Mouse (Mus musculus) spleen, postnatal 4 days (tissue): Measurements from ENCODE around the gene Rfc1.
"Not testable (repeated sequence)": the region's sequence is repeated elsewhere in the genome, so short reads cannot be mapped to it uniquely, and the experiment has no call there.

Experiments used
- DNase-seq, 2 experiments: peaks; one replicate each; pipeline ENCODE4 v3.0.0; 2022; ENCODE audit warnings: low spot score in 2 of 2

Gene Rfc1

GRCm38 (mm10) chr5:65299623-65300022 lies 35.8 kb downstream of the Rfc1 start:
- not testable (repeated sequence) for DNase-seq

GRCm38 (mm10) chr5:65298167-65298950 lies 37.1 kb downstream of the Rfc1 start:
- DNase-seq, result no peak

GRCm38 (mm10) chr5:65294270-65294669 lies 41.2 kb downstream of the Rfc1 start:
- DNase-seq, result no peak

GRCm38 (mm10) chr5:65293627-65294026 lies 41.8 kb downstream of the Rfc1 start:
- no peak for DNase-seq

GRCm38 (mm10) chr5:65289009-65289408 lies 46.5 kb downstream of the Rfc1 start:
- not testable (repeated sequence) for DNase-seq

- DNase-seq, result no peak
Measured at GRCm38 (mm10) chr5:65287751-65288701, 47.4 kb downstream of the Rfc1 start.

- DNase-seq, result peak; percentile 45 to 73
Measured at GRCm38 (mm10) chr5:65284171-65284570, 51.3 kb downstream of the Rfc1 start.

- DNase-seq, result no peak
Measured at GRCm38 (mm10) chr5:65281216-65281615, 54.3 kb downstream of the Rfc1 start.

GRCm38 (mm10) chr5:65279133-65279651 lies 56.3 kb downstream of the Rfc1 start:
- no peak for DNase-seq

- no peak for DNase-seq
Measured at GRCm38 (mm10) chr5:65273966-65274365, 61.5 kb downstream of the Rfc1 start.

GRCm38 (mm10) chr5:65257910-65258505 lies 77.5 kb downstream of the Rfc1 start:
- no peak for DNase-seq

GRCm38 (mm10) chr5:65250185-65250855 lies 85.2 kb downstream of the Rfc1 start:
- DNase-seq, result no peak

- DNase-seq, result no peak
Measured at GRCm38 (mm10) chr5:65247296-65247695, 88.2 kb downstream of the Rfc1 start.

GRCm38 (mm10) chr5:65242740-65243139 lies 92.7 kb downstream of the Rfc1 start:
- no peak for DNase-seq

- DNase-seq, result no peak
Measured at GRCm38 (mm10) chr5:65231289-65232003, 104.0 kb downstream of the Rfc1 start.

GRCm38 (mm10) chr5:65224056-65224455 lies 111.4 kb downstream of the Rfc1 start:
- DNase-seq, result no peak

- DNase-seq, result no peak
Measured at GRCm38 (mm10) chr5:65221037-65221436, 114.4 kb downstream of the Rfc1 start.

GRCm38 (mm10) chr5:65217305-65218269 lies 117.9 kb downstream of the Rfc1 start:
- DNase-seq, result peak in 1 of 2 experiments; percentile 32

GRCm38 (mm10) chr5:65213321-65213720 lies 122.1 kb downstream of the Rfc1 start:
- DNase-seq, result peak; percentile 23 to 71
